Mouse (Mus musculus): Measurements from ENCODE around the gene Fbxo31.
A peak's percentile ranks its signal among the peaks of the same experiment; 100 is the strongest.

- TF ChIP-seq POLR2A (IDR thresholded peaks at IDR 0.05; ENCODE audit: borderline replicate concordance, low read depth, low read length) (no peak), CTCF (IDR thresholded peaks at IDR 0.05; ENCODE audit: low read depth, low read length) (peak; percentile 71)
Observed at GRCm38 (mm10) chr8:121547132-121547531, 31.5 kb downstream of the Fbxo31 start.
